Mouse (Mus musculus): ENCODE measurements around the gene Clptm1.

Gene Clptm1

GRCm38 (mm10) chr7:19664455-19664954 is 328 bp downstream of the Clptm1 start:
- no peak for DNase-seq (ENCODE audit: low read depth)

GRCm38 (mm10) chr7:19663940-19664339 is 893 bp downstream of the Clptm1 start:
- peak; percentile 29 for DNase-seq (ENCODE audit: low read depth)

- no peak for DNase-seq (ENCODE audit: low read depth)
Measured at GRCm38 (mm10) chr7:19652614-19653013, 12.2 kb downstream of the Clptm1 start.

GRCm38 (mm10) chr7:19651063-19651786 is 13.6 kb downstream of the Clptm1 start:
- DNase-seq (ENCODE audit: low read depth), result no peak

DNA sequence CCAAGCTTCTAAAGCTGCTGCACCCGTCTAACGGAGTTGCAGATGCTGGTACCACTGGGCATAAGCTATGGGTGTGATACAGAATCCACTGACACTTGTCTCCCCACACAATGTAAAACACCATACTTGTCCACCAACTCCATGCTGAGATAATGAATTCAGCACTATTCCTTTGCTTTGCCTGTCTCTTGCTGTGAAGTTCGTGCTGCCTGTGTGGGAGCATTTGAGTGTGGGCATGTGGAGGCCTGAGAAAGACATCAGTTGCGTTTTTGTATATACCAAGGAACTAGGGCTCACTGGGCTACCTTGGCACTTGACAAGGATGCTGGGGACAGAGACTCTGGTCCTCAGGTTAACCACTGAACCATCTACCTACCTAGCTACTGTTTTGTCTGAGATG is 23.6 kb downstream of the Clptm1 start:
- no peak for DNase-seq (ENCODE audit: low read depth)

DNA sequence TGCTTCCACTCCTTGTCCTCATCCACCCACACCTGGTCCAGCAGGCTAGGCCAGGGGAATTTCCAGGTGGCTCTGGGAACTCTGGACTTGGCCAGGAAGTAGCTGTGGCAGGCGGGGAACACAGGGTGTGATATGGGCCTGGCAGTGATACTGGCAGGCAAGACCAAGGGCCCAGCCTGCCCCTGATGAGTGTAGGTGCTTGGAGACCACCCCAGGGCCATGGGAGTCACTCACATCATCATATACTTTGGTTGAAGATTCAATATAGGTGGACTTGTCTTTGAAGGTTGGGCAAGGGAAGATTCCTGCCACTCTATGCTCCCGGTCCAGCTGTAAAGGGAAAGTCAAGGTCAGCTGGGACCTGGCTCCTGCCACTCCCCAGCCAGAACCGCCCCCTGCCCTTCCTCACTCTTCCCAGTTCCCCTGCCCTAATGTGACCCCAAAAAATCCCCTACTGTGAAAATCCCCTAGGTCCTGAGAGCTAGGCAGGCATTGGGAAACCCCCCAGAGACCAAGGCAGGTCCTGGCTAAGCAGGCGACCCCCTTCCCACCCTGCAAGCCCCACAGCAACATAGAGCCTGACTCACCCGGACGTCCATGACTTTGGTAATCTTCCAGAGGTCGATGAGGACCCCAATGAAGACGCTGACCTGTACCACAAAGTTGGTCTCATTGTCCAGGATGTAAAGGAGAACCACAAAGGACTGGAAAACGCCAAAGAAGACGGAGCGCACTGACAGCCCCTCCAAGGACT is 29.6 kb downstream of the Clptm1 start:
- DNase-seq (ENCODE audit: low read depth), result no peak

DNA sequence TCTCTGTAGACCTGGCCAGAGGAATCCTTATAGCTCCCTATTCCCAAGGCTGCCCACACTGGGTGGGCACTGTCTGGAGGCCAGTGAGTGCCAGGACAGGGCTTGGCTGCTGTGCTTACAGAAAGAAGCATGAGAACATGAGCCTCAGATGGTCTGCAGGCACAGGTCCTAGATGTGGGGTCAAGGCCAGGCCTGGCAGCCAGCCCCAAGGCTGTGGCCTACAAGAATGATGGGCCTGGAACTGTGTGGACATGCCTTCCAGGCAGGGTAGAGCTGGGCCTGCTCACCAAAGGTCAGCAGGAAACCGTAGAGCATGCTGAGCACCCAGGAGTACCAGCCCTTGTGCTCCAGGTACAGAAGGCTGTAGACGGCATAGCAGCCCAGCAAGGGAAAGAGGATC is 30.2 kb downstream of the Clptm1 start:
- DNase-seq (ENCODE audit: low read depth), result no peak

DNA sequence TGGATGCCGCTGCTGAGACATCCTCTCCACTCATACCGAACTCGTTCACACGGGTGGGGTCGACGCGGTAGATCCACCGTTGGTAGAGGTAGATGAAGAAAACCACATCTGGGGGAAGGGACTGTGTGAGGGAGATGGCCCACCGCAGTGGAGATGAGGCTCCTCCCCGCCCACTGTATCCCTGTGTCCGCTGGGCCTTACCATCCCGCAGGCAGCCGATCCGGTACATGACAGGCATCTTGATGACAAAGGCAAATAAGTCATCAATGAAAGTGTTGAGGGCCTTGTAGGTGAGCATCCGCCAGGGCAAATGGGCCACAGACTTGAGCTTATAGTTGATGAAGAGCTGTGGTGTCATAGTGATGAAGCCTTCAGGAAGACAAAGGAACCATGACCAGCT is 31.0 kb downstream of the Clptm1 start:
- DNase-seq (ENCODE audit: low read depth), result no peak

DNA sequence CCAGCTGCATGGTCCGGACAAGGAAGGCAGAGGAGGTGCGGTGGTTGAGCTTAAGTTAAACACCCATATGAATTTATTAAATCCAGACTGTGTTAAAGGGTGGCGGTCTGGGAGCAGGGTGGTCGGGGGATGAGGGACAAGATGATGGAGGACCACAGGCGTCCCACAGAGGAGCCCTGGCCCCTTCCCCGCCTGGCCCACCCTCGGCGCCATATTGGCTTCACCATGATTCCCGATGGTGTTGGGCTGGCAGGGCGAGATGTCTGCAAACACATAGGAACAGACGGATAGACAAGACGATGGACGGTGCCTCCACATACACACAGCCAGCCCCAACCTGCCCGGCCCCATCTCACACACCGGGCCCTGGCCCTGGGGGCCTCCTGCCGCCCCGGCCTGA is 31.6 kb downstream of the Clptm1 start:
- no peak for DNase-seq (ENCODE audit: low read depth)

DNA sequence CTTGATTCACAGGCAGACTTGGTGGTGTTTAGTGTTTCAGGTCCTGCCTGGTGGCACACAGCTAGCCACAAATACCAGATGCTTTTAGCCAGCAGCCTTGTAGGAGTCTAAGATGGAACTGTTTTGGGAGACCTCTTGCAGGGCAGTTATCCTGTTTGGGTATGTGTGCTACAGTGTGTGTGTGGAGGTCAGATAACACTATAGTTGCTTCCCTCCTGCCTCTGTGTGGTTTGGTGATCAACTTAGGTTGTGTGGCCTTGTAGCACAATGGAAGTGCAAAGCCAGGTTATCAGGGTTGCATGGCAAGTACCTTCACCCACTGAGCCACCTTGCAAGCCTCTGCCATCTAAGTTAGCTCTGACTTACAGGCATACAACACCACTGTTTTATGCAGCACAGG is 32.1 kb downstream of the Clptm1 start:
- no peak for DNase-seq (ENCODE audit: low read depth)

GRCm38 (mm10) chr7:19632275-19632674 is 32.6 kb downstream of the Clptm1 start:
- no peak for DNase-seq (ENCODE audit: low read depth)

GRCm38 (mm10) chr7:19629361-19629734 is 35.5 kb downstream of the Clptm1 start, which contains the start of gene Relb:
Gene Relb, minus strand, starts transcription at chr7:19629438.
- DNase-seq (ENCODE audit: low read depth), result peak; percentile 95

DNA sequence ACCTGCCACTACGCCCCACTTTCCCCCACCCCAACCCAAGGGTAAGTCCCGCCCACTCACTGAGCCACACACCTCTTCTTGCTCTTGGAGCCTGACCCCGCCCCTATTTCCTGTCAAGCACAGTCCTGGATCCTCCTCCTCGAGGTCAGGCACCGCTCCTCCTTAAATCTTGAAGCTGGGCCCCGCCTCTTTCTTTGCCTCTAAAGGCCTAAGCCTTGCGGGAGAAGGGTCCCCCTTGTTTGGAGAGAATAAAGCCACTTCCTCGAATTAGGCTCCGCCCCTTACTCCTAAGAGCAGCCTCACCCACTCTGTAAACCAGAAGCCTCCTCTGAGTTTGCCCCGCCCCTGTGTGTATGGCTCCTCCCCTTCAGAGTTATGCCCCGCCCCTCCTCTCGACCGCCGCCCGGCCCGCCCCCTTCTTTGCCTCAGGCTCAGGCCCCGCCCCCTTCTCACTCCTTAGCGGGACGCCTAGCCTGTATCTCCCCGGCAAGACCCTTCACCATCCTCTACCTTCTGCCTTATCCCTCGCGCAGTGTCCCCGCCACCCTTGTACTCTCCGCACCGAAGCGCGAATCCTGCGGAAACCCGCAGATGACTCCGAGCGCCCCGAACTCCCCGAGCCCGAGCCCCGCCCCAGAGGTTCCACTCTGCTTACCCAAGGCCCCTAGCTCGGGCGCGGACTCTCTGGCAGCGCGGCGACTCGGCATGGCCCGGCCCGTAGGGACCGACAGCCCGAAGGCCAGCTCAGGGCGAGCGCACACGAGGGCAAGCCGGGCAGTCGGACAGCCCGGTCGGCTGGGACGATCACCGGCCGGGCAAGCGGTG is 36.1 kb downstream of the Clptm1 start:
- peak; percentile 100 for DNase-seq (ENCODE audit: low read depth)

GRCm38 (mm10) chr7:19628192-19628535 is 36.7 kb downstream of the Clptm1 start:
- no peak for DNase-seq (ENCODE audit: low read depth)

DNA sequence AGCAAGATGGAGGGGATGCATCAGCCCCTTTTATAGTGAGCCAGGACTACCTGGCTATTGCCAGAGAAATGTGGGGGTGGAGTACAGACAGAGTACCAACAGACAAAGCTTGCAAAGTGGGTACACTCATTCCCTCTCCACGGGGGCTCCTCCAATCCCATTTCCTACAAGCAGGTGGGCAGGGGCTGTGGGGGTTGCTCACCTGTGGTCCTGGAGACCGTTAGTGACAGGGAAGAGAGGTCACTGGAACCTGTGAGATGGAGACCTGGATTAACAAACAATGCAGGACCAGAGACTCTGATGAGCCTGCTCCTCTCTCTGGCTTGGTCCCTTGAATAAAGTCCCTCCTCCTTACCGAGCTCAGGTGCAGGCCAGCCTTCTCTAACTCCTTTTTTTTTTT is 37.1 kb downstream of the Clptm1 start:
- no peak for DNase-seq (ENCODE audit: low read depth)

DNA sequence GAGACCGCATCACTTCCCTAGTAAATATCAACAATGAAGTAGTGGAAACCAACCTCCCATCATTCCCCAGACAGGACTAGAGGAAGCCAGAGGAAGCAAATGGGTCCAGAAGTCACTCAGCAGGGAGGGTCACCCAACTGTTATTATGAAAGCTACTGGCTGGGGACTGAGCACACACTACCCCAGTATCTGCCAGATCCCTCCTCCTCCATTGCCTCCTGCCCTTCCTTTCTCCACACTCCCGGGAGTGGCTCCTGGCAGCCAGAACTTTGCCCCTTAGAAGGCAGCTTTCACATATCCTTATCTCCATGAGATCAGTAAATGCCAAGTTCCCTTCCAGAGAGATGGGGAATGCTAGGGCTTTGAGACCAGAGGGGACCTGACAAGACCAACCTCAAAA is 41.4 kb downstream of the Clptm1 start:
- DNase-seq (ENCODE audit: low read depth), result no peak

- no peak for DNase-seq (ENCODE audit: low read depth)
Measured at GRCm38 (mm10) chr7:19622241-19622640, 42.6 kb downstream of the Clptm1 start.

DNA sequence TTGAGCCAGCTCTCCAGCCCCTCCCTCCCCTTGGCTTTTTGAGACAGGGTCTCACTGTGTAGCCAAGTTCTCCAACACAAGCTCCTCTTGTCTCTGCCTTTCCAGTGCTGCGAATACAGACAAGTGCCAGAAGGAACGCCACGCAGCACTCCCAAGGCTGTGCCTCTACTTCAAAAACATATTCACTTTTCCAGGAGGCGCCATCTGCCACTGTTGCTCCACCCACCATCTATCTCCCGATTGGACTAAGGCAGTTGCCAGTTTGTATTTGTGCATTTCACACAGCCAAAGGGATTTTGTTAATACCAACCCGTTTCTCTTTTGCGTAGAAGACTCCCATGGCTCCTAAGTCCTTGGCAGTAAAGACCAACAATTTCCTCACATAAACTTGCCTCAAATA is 44.0 kb downstream of the Clptm1 start:
- DNase-seq (ENCODE audit: low read depth), result no peak

DNA sequence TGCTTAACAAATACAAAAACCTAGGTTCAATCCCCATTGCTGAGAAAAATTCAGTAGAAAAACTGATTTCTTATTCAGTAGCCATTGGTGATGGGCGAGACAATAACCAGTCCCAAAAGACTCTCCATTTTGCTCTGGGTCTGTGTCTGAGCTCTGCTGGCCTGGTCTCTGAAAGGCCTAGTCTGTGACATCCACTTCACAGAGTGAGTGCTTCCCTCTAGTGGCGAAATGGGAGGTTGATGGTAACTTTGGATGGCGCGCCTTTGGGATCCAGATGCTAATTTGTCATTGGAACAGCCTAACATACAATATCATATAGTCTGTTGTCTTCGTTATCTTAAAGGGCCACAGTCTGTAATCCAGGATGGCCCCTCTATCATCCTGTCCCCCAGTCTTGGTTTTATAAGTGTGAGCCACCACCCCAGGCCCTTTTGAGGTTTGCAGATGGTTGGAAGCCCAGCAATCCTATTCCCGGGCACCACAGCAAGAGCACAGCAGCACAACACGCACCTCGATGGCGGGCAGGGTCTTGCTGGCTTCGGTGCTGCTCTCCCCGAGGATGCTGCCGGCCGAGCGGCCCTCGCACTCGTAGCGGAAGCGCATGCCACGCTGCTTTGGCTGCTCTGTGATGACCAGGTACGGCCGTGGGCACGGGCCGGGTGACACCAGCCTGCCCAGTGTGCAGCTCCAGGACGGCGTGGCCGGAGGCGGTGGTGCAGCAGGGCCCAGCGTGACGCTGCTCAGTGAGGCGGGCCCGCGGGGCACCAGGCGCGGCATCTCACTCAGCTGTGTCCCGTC is 45.6 kb downstream of the Clptm1 start:
- DNase-seq (ENCODE audit: low read depth), result peak; percentile 87

- DNase-seq (ENCODE audit: low read depth), result no peak
Measured at GRCm38 (mm10) chr7:19615036-19615577, 49.7 kb downstream of the Clptm1 start.

- no peak for DNase-seq (ENCODE audit: low read depth)
Measured at GRCm38 (mm10) chr7:19610969-19611368, 53.9 kb downstream of the Clptm1 start.
